Mouse (Mus musculus) ES-Bruce4 (cell line): ENCODE results near the gene Akr1a1.

ENCODE experiments used
- CTCF ChIP-seq: IDR thresholded peaks from one replicate; pipeline ENCODE4 v1.8.1; 2011; ENCODE audit warnings: low read depth, low read length
- EP300 ChIP-seq: IDR thresholded peaks from 2 replicates; pipeline ENCODE4 v1.6.1; 2011; ENCODE audit warnings: low read depth, low read length; ENCODE audit not compliant: insufficient read depth

GRCm38 (mm10) chr4:116624831-116625230 is 26.6 kb downstream of the Akr1a1 start:
- TF ChIP-seq EP300: no peak
- TF ChIP-seq CTCF: no peak
